Mouse (Mus musculus) MN1 (cell line): ENCODE data around the gene Oser1.
A peak's percentile ranks its signal among the peaks of the same experiment; 100 is the strongest.
"Not testable (repeated sequence)": the region's sequence is repeated elsewhere in the genome, so short reads cannot be mapped to it uniquely, and the experiment has no call there.

Experiments
- DNase-seq: peaks from one replicate; pipeline ENCODE4 v3.0.0-alpha.2; 2016; ENCODE audit warnings: low spot score

Gene Oser1

DNA sequence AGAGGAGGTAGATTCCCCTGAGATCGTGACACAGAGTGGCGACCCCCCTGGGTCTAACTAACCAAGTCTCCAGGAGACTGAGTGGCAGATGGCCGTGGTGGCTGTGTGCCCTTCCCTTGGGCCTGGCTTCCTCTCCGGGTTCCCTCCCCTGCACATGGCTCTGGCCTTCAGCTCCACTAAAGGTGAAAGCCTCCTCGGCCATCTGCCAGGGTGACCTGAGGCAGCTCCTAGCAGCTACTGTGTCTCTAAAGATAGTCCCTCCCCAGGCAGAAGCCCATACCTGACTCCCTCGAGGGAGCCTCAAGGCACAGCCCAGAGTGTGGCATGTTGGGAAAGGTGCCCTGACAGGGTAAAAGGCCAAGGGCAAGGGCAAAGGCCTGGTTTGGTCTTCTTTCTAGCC lies 19.0 kb upstream of the Oser1 start:
- DNase-seq: peak; percentile 27

DNA sequence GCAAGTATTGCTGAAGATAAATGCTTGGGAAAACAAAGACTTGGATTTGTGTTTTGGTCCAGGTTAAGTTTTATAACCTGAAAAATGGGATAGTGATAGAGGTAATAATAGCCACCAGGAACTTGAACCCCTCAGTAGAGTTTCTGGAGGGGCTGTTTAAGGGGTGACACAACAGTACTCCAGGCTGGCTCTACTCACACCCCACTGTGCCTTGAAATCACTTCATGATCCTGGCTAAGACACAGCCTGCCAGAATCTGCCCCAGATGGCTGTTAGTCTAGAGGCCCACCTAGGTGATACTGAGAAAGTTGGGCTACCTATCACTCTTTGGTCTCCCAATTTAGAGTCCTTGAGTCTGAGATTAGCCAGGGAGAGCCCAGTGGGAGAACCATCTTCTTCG lies 15.0 kb upstream of the Oser1 start:
- no peak for DNase-seq

DNA sequence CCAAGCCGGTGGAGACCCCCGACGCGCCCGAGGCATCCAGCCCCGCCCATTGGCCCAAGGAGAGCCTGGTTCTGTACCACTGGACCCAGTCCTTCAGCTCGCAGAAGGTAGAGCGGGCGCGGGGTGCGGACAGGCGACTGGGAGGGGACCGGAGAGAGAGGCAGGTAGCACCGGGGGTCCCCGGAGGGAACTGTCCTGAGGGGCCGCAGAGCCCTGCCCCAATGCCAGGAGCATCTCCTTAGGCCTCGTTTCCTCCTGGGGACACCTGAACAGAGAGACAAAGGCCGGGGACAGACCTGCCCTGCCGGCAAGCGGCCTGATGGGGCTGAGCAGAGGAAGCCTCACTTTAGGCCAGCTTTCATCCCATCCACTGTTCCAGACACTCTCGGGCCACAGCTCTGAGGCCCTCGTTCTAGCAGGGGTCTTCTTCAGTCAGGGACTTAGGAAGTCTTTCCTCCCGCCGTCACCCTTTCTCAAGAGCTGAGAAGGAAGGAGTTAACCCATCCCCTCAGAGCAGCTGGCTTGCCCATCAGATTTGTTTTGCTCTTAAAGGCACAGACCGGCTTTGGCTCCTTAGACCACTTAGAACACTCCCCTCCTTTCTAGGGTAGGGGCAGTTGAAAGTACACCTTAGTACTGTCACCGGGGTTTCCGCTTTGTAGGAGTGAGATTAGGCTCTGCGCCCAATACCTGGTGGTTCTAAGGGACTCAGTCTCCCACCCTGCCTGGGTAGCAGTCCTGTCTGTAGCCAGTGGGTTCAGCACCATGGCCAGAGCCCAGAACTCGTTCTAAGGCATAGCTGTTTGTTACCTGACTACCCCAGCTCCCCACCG lies 14.3 kb upstream of the Oser1 start:
- DNase-seq: peak; percentile 49

DNA sequence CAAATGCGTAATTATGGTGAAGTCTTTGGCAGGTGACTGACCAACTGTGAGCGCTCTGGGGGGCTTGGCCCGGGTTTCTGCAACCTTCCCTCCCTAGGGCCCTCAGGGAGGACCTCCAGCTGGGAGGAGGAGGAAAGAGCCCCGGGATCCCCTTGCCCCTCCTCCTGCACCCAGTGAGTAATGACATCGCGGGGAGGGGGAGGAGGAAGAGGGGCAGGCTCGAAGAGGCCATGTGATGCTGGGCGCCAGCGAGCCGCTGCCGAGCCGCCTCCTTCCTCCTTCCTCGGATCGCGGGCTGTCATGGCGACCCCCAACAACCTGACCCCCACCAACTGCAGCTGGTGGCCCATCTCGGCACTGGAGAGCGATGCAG lies 13.7 kb upstream of the Oser1 start, which contains the start of gene Gdap1l1:
TSS of gene Gdap1l1 (plus strand) at position 231 of the 373 bp plus-strand sequence.
- DNase-seq: peak; percentile 87

DNA sequence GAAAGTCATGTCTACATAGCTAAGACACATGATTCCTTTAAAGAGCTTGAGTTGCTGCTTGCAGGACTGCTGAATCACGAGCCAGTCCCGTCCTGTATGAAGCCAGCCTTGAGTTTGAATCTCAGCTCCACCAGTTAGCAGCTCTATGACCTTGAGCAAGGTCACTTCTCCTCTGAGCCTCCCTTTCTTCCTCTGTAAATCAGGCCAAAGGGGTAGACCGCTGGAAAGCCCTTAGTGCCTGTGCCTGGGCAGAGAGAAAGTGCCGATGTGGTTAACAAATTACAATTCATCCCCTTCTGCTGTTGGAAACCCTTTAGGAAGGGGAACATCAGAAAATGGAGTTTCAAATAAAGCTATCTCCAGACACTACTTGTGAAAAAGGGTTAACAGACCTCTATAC lies 13.3 kb upstream of the Oser1 start:
- peak; percentile 20 for DNase-seq

DNA sequence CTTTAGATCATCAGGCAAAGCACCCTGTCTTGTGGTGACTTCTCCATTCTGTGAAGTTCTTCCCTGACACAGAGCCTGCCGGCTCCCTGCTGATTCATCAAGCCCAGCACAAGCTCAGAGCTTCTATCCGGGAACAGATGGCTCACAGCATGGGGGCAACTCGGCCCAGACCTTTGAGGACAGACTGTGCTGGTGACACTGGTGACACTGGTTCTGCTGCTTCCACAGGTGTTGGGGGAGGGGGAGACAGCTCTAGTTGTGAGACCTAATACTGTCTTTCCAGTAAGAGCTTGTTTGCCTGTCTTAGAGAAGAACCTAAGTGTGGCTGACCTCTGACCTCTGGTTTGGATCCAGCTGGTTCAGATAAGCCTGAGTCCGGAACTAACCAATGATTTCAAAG lies 9.5 kb upstream of the Oser1 start:
- DNase-seq: no peak

DNA sequence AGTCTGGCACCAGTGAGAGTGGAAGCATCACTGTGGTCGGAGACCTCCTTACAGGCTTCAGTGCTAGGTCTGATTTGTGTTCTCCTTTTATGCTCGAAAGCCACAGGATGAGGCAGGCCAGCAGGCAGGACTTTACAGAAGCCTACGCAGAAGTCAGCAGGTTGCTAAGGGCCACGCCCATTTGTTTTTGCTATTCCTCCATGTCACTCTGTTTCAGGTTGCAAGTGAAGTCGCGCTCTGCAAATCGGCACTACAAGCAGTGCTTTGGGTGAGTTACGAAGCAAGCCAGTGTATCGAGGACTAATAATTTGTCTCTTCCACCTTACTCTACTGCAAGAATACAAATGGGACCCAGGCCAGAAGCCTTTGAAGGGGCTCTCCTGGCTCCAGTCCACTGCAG lies 6.8 kb upstream of the Oser1 start:
- DNase-seq: no peak

DNA sequence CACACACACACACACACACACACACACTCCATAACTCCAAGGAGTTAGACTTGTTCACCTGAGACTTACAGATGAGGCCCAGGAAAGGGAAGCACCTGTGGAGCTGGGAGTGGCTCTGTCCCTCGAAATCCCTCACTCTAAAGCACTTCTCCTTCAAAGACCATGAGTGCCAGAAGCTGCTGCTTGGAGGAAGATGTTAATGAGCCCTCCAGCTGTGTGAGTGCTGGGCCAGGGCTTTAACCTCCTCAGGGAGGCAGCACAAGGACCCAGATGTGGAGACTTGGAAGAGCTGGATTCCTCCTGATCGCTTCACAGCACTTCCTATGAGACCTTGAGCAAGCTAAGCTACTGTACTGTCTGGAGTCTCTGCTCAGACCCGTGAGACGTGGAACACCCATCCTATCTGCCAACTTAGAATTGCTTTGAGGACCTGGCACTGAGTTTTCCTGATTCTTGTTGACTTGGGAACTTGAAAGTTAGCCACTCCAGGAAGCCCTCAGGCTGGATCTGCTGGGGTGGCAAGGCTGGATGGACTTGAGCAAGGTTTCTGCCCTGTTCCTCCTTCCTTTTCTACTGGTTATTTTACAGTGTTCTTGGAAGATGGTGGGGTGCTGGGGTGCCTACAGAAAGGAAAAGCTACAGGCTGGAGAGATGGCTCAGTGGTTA lies 4.0 kb upstream of the Oser1 start:
- DNase-seq: no peak

DNA sequence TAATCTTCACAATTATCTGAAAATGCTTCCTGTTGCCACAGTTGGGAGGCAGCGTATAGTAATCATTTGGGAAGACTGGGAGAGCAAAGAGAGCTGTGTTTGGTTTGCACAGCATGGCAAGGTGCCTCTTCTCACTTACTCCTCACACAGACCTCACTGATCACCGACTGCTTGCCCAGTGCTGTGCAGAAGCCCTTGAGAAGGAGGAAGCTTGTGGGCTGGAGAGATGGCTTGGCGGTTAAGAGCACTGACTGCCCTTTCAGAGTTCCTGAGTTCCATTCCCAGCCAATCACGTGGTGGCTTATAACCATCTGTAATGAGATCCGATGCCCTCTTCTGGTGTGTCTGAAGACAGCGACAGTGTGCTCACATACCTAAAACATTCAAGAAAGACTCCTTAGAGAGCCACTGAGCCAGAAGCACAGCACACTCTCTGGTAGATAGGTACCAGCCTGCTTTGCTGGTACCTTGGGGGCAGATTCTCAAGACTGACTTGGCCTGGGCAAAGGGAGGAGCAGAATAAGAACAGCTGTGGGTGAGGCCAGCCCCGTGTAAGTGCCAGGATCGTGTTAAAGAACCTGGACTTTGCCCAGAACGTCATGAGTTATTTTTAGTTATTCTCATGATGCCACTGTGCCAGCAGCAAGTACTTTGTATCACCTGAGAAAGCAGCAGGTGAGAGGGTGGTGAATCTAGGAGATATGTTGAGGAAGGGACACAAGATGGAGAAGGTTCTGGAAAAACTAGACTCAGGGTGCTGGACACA lies 1.4 kb downstream of the Oser1 start:
- DNase-seq: no peak

DNA sequence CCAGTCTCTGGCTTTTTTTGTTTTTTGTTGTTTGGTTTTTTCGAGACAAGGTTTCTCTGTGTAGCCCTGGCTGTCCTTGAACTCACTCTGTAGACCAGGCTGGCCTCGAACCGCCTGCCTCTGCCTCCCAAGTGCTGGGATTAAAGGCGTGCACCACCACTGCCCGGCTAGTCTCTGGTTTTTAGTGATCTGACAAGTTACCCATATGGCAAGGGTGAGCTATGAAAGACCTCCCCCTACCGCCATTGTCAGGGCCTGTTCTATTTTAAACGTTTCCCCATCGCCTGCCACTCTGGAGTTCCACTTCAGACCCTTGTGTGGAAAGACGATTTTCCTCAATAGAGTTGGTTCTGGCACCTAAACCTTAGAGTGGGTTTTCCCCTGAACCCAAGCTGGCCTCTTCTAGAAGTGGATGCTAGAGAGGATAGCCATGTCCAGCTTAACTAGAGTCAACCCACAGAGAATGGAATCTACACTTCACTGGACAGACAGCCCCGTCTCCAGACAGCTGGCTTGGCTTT lies 4.1 kb downstream of the Oser1 start:
- DNase-seq: peak; percentile 40

DNA sequence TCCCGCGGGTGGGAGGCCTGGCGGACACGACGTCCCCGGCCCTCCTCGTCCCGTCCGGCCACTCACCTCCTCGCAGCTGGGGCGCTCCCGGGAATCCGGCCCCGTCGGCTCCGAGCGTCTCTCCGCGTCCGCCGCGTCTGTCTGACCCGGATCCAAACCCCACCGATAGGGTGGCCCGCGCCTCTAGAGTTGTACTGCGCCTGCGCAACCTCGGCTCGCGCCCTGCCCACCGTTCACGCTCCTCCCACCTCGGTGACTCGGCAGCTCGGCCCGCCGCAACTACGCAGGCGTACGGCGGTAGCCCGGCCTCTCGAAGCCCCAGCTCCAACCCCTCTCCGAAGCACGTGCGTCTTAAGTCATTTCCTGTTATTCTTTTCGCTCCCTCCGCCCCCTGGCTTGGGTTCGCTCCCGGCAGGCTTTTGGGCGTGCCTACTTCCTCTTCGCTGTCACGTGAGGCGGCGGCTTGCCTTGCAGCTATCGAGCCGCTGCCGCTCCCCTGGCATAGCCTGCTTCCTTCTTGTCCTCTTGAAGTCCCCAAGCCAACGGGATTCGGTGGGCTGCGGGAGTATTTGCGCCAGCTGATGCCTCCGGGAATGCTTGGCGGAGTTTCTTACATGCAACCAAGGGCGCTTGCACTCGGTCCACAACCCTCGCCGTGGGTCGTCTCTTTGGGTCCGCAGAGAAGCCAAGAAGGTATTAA lies 5.0 kb downstream of the Oser1 start:
- DNase-seq: peak; percentile 99

DNA sequence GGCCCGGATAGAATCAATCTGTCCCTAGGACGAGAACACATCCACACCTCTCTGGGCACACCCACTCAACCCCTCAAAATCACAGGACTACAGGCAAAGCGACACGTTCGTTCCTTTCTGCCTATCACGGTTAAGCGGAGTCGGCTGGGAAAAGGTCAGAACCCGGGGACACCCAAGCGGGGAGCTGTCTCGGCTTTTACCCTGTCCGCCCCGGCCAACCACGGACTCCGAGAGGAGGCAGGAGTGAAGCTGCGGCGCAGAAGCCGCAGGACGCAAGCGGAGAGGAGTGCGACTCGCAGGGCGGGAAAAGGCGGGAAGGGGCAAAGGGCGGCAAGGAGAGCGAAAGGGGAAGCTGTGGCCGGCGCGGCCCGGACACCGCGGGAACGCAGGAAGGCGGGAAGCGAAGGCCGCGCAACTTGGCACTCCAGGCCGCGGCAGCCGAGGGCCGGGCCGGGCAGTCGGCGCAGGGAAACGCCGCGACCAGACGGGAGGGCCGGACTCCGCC lies 5.6 kb downstream of the Oser1 start:
- DNase-seq: peak; percentile 57

DNA sequence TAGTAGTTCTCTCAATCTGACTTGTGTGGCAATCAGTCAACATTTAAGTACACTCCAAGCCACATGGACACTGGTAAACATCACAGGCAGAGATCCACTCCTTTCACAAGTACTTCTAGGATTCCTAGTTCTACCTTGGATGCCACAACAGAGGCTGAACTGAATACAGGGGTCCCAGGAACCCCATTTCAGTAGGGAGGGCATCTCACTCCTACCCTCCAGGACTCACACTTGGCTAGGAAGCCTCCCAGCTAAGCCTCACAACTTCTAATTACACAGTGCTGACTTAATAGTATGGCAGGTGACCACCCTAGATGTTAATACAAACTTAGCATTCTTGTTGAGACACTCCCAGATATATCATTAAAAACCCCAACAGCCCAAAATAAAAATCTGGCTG lies 6.7 kb downstream of the Oser1 start:
- no peak for DNase-seq

DNA sequence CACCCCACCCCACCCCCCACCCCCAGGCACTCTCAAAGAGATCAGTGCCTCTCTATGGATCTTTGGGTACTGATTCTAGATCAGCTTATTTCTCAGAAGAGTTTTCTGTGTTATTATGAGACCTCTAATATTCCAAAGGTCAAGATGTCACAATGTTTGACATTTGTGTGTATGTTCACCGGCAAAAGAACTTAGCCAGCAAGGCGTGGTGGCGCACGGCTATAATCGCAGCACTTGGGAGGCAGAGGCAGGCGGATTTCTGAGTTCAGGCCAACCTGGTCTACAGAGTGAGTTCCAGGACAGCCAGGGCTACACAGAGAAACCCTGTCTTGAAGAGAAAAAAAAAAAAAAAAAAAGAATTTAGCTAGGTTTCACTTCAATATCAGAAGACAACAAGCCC lies 7.5 kb downstream of the Oser1 start:
- DNase-seq: no peak

DNA sequence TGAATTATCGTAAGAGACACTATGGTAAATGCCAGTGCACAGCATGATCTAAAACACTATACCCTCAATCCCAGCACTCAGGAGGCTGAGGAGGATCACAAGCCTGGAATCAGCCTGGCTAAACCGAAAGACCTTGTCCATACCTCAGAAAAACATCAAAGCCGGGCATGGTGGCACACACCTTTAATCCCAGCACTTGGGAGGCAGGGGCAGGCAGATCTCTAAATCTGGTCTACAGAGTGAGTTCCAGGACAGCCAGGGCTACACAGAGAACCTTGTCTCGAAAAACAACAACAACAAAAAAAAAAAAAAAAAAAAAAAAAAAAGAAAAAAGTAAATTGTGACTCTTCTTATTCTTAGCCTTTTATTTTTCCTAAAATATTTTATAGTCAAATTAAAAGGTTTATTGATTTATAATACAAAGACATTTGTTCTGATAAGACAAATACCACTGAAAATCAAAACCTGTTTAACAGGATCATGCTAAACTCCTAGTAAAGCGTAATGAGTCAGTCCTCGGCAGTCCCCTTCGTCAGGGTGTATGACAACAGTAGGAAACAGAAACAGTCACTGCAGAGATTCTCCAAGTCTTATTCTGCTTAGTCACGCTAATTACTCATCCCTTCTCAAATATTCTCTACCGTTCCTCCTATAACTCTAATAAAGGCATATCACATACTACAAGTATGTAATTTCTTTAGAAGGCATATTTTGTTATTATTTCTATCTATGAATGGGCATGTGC lies 11.5 kb downstream of the Oser1 start:
- DNase-seq: no peak

DNA sequence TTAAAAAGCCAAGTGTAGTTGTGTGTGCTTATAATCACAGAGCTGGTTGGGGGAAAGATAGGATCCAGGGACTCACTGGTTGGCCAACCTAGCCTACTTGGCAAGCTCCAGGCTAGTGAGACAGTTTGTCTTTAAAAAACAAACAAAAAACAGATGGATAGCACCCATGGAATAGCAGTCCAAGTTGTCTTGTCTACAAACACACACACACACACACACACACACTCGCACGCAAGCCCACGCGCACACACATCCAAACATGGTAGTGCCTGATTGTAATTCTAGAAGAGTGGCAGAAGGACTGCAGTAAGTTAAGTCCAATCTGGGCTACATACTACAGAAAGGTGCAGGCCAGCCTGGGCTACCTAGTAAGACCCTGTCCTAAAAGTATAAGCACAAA lies 12.1 kb downstream of the Oser1 start:
- no peak for DNase-seq

DNA sequence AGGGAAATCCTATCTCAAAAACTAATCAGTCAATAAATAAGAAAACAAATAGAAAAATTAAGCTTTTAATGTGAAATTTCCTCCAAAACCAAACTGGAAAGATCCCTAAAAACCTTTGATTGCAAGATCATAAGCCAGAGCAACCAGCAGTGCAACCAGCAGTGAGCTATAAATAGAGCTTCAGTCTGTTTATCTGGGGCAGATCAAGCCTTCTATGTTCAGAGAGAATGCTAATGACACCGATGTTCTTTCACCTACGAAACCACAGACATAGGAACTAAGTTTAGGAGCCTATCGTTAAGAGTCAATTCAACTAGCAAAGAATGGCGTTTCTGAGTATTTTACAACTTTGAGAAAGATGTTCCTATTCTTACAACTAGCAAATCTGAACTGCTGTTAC lies 12.7 kb downstream of the Oser1 start:
- no peak for DNase-seq

DNA sequence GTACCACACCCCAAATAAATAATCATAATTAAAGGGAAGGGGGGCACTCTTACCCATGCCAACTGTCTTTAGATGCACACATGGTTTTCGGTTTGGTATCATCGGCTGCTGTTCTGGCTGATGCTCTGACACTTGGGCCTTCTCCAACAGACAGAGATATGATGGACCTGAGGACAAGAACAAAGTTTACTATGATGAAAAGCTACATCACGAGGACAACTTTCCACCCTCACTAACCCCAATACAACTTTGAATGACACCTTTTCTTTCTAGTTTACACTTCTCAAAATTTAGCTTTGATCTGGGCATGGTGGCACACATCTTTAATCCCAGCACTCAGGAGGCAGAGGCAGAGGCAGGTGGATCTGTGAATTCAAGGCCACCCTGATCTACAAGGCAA lies 13.2 kb downstream of the Oser1 start:
- DNase-seq: not testable (repeated sequence)

DNA sequence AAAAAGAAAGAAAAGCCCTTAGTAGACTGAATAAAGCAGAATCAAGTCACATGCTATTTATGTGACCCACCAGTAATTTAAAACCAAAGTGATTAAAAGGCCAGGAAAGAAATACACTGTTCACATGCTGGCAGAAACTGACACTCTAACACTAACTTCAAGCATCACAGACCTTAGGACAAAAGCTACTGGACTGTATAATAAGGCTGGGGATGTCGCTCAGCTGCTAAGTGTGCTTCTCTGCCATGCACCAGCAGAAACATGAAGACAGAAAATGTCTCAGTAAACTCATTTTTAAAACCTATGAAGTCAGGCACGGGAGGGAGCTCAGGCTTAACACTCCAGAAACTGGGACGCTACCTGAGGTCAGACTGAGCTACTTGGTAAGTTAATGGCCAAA lies 14.3 kb downstream of the Oser1 start:
- DNase-seq: no peak

DNA sequence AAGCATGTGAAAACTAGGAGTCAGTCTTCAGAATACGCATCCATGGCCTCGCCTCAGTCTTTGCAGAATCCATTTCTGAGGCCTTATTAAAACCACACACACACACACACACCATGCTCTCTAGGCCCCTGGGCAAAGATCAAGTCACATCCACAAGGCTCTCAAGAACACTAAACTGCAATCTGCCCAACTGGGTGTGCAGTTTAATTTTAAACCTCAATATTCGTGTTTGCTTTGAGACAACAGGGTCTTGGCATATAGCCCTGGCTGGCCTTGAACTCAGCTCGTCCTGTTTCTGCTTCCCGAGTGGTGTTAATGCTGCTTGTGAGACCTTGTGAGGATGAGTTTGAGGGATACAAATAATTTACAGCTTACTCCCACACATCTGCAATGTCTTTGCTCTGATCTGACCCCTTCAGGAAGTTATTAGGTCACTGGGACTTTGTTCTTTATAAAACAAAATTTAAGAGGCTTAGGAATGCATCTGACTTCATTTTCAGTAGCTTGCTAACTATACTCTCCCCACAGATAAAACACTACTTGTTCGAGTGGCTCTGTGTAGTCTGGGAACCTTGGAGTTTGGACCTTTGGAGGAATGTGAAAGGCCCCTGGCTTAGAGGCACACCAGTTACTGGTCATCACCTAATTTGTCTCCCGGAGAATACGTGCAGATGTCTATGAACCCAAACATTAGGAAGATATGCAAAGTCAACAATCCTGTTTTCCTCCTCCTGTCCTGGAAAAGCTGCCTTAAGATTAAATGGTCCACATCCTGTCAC lies 20.3 kb downstream of the Oser1 start:
- DNase-seq: no peak
